Mouse (Mus musculus): ENCODE measurements at regions not wholly inside any gene's neighbourhood (a gene's known extent, or its start where the extent isn't known, plus 50 kb on each side); places are given as distances from the start of the nearest gene placed in this dataset.

GRCm38 (mm10) chr3:66550920-66551319 is 254.3 kb upstream of the Veph1 start:
- Histone ChIP-seq H3K27me3 (no peaks in the 10 kb centered on the region), H3K9me3 (no peaks in the 10 kb centered on the region), H3K36me3 (no peaks in the 10 kb centered on the region), H3K27ac (replicated peaks) (no peak overlapping the region), H3K4me1 (replicated peaks) (no peaks in the 10 kb centered on the region), H3K4me3 (no peak overlapping the region), H3K9ac (no peak overlapping the region), H3K4me2 (no peak overlapping the region)
- ATAC-seq (ENCODE audit: low read depth) = no peak

- WGBS = 89% methylated on average over 4 of the region's 4 CpGs
- H3K36me3 ChIP-seq = no peaks in the 10 kb centered on the region
- H3K9me3 ChIP-seq = no peaks in the 10 kb centered on the region
- H3K27ac ChIP-seq (replicated peaks) = no peak overlapping the region
- H3K4me1 ChIP-seq (replicated peaks) = no peaks in the 10 kb centered on the region
- no peak overlapping the region for H3K4me3 ChIP-seq
- H3K9ac ChIP-seq = no peak overlapping the region
- H3K4me2 ChIP-seq = no peak overlapping the region
- no peak for ATAC-seq (ENCODE audit: low read depth)
- H3K27me3 ChIP-seq = no peaks in the 10 kb centered on the region
These were observed 249.9 kb upstream of the Veph1 start for GRCm38 (mm10) chr3:66546576-66546975.

GRCm38 (mm10) chr3:66544139-66544933 is 247.7 kb upstream of the Veph1 start:
- no peak overlapping the region for H3K4me3 ChIP-seq
- 81% methylated on average over 5 of the region's 5 CpGs for WGBS
- H3K9me3 ChIP-seq = no peaks in the 10 kb centered on the region
- H3K4me2 ChIP-seq = no peak overlapping the region
- H3K4me1 ChIP-seq (replicated peaks) = no peaks in the 10 kb centered on the region
- ATAC-seq (ENCODE audit: low read depth) = no peak
- no peak overlapping the region for H3K9ac ChIP-seq
- no peaks in the 10 kb centered on the region for H3K27me3 ChIP-seq
- no peak overlapping the region for H3K27ac ChIP-seq (replicated peaks)
- H3K36me3 ChIP-seq = no peaks in the 10 kb centered on the region

- Histone ChIP-seq H3K4me1 (replicated peaks) (peaks cover 9% of the 10 kb centered on the region), H3K4me2 (no peak overlapping the region), H3K36me3 (no peaks in the 10 kb centered on the region), H3K9ac (no peak overlapping the region), H3K4me3 (no peak overlapping the region), H3K9me3 (no peaks in the 10 kb centered on the region), H3K27ac (replicated peaks) (no peak overlapping the region), H3K27me3 (no peaks in the 10 kb centered on the region)
- 91% methylated on average over 3 of the region's 3 CpGs for WGBS
- no peak for ATAC-seq (ENCODE audit: low read depth)
These were observed 246.2 kb upstream of the Veph1 start for GRCm38 (mm10) chr3:66542865-66543264.

GRCm38 (mm10) chr3:66537913-66538312 is 241.3 kb upstream of the Veph1 start:
- peak overlapping the region; percentile 63 for H3K27ac ChIP-seq (replicated peaks)
- H3K36me3 ChIP-seq = no peaks in the 10 kb centered on the region
- ATAC-seq (ENCODE audit: low read depth) = 0 out of 2 replicates have a peak, but pooled peaks have one; percentile 21
- no peak overlapping the region for H3K9ac ChIP-seq
- H3K4me3 ChIP-seq = no peak overlapping the region
- H3K4me1 ChIP-seq (replicated peaks) = peaks cover 33% of the 10 kb centered on the region
- no peaks in the 10 kb centered on the region for H3K9me3 ChIP-seq
- H3K27me3 ChIP-seq = no peaks in the 10 kb centered on the region
- WGBS = 57% methylated on average over 7 of the region's 7 CpGs
- no peak overlapping the region for H3K4me2 ChIP-seq

- Histone ChIP-seq H3K27me3 (no peaks in the 10 kb centered on the region), H3K36me3 (no peaks in the 10 kb centered on the region), H3K27ac (replicated peaks) (peak overlapping the region; percentile 78), H3K4me2 (no peak overlapping the region), H3K4me1 (replicated peaks) (peaks cover 33% of the 10 kb centered on the region), H3K9me3 (no peaks in the 10 kb centered on the region), H3K4me3 (no peak overlapping the region), H3K9ac (no peak overlapping the region)
- 23% methylated on average over 3 of the region's 3 CpGs for WGBS
- peak; percentile 91 for ATAC-seq (ENCODE audit: low read depth)
These were observed 240.7 kb upstream of the Veph1 start for GRCm38 (mm10) chr3:66537106-66537893.

- ATAC-seq (ENCODE audit: low read depth) = peak; percentile 40
- Histone ChIP-seq H3K4me2 (no peak overlapping the region), H3K9me3 (no peaks in the 10 kb centered on the region), H3K4me3 (no peak overlapping the region), H3K36me3 (no peaks in the 10 kb centered on the region), H3K9ac (no peak overlapping the region), H3K27me3 (no peaks in the 10 kb centered on the region), H3K27ac (replicated peaks) (peak overlapping the region; percentile 78), H3K4me1 (replicated peaks) (peaks cover 33% of the 10 kb centered on the region)
- WGBS = 71% methylated on average over 11 of the region's 11 CpGs
These were observed 240.0 kb upstream of the Veph1 start for GRCm38 (mm10) chr3:66536673-66537072.

GRCm38 (mm10) chr3:66535786-66536529 is 239.3 kb upstream of the Veph1 start:
- 39% methylated on average over 8 of the region's 8 CpGs for WGBS
- peak; percentile 55; the same call in 1 of the 2 replicates for ATAC-seq (ENCODE audit: low read depth)
- peak overlapping the region; percentile 78 for H3K27ac ChIP-seq (replicated peaks)
- H3K9ac ChIP-seq = no peak overlapping the region
- H3K4me3 ChIP-seq = no peak overlapping the region
- no peak overlapping the region for H3K4me2 ChIP-seq
- no peaks in the 10 kb centered on the region for H3K9me3 ChIP-seq
- no peaks in the 10 kb centered on the region for H3K27me3 ChIP-seq
- no peaks in the 10 kb centered on the region for H3K36me3 ChIP-seq
- peaks cover 33% of the 10 kb centered on the region for H3K4me1 ChIP-seq (replicated peaks)

- no peak overlapping the region for H3K4me2 ChIP-seq
- H3K4me3 ChIP-seq = no peak overlapping the region
- ATAC-seq (ENCODE audit: low read depth) = no peak
- H3K9ac ChIP-seq = no peak overlapping the region
- 87% methylated on average over 1 of the region's 1 CpGs for WGBS
- no peaks in the 10 kb centered on the region for H3K9me3 ChIP-seq
- peaks cover 6% of the 10 kb centered on the region for H3K4me1 ChIP-seq (replicated peaks)
- H3K27me3 ChIP-seq = no peaks in the 10 kb centered on the region
- no peak overlapping the region for H3K27ac ChIP-seq (replicated peaks)
- H3K36me3 ChIP-seq = no peaks in the 10 kb centered on the region
These were observed 223.3 kb upstream of the Veph1 start for GRCm38 (mm10) chr3:66519925-66520324.

GRCm38 (mm10) chr3:66518289-66518688 is 221.7 kb upstream of the Veph1 start:
- no peak overlapping the region for H3K4me2 ChIP-seq
- peaks cover 6% of the 10 kb centered on the region for H3K4me1 ChIP-seq (replicated peaks)
- no peaks in the 10 kb centered on the region for H3K36me3 ChIP-seq
- H3K9ac ChIP-seq = no peak overlapping the region
- no peak for ATAC-seq (ENCODE audit: low read depth)
- WGBS = 38% methylated on average over 2 of the region's 2 CpGs
- no peak overlapping the region for H3K4me3 ChIP-seq
- H3K27ac ChIP-seq (replicated peaks) = no peak overlapping the region
- H3K27me3 ChIP-seq = no peaks in the 10 kb centered on the region
- H3K9me3 ChIP-seq = no peaks in the 10 kb centered on the region

- no peaks in the 10 kb centered on the region for H3K36me3 ChIP-seq
- 89% methylated on average over 6 of the region's 6 CpGs for WGBS
- no peak for ATAC-seq (ENCODE audit: low read depth)
These were observed 219.3 kb upstream of the Veph1 start for GRCm38 (mm10) chr3:66515773-66516406.

GRCm38 (mm10) chr3:66514587-66514986 is 217.9 kb upstream of the Veph1 start:
- no peak overlapping the region for H3K9ac ChIP-seq
- H3K4me2 ChIP-seq = no peak overlapping the region
- 90% methylated on average over 8 of the region's 8 CpGs for WGBS
- no peak overlapping the region for H3K27ac ChIP-seq (replicated peaks)
- H3K4me1 ChIP-seq (replicated peaks) = peaks cover 6% of the 10 kb centered on the region
- H3K27me3 ChIP-seq = no peaks in the 10 kb centered on the region
- H3K4me3 ChIP-seq = no peak overlapping the region
- no peaks in the 10 kb centered on the region for H3K9me3 ChIP-seq
- no peak for ATAC-seq (ENCODE audit: low read depth)
- H3K36me3 ChIP-seq = no peaks in the 10 kb centered on the region

More at GRCm38 (mm10) chr3:66515773-66516406, 219.3 kb upstream of the Veph1 start:
- Histone ChIP-seq H3K4me2 (no peak overlapping the region), H3K27ac (replicated peaks) (no peak overlapping the region), H3K4me1 (replicated peaks) (peaks cover 6% of the 10 kb centered on the region), H3K4me3 (no peak overlapping the region), H3K9me3 (no peaks in the 10 kb centered on the region), H3K9ac (no peak overlapping the region), H3K27me3 (no peaks in the 10 kb centered on the region)
